Mouse (Mus musculus) cerebellum, postnatal 25 days (tissue): ENCODE results near the gene Ppan.

ENCODE experiments used
- DNase-seq, 2 experiments: peaks; one replicate each; pipeline ENCODE4 v3.0.0; 2021; ENCODE audit warnings: mixed read lengths in 2 of 2

Ppan gene

GRCm38 (mm10) chr9:20887704-20888385 lies at the start of gene Ppan:
Ppan (plus strand) TSS chr9:20888175.
- peak; percentile 95 to 97 for DNase-seq

- peak; percentile 8 to 42 for DNase-seq
Measured at GRCm38 (mm10) chr9:20838931-20839330, 49.0 kb upstream of the Ppan start.

GRCm38 (mm10) chr9:20842211-20842610 lies 45.8 kb upstream of the Ppan start:
- DNase-seq, result no peak

- DNase-seq, result peak in 1 of 2 experiments; percentile 20
Measured at GRCm38 (mm10) chr9:20842670-20843069, 45.3 kb upstream of the Ppan start.

GRCm38 (mm10) chr9:20850179-20850578 lies 37.8 kb upstream of the Ppan start:
- DNase-seq, result no peak

GRCm38 (mm10) chr9:20857131-20857530 lies 30.8 kb upstream of the Ppan start:
- DNase-seq, result no peak

GRCm38 (mm10) chr9:20859926-20860325 lies 28.0 kb upstream of the Ppan start:
- no peak for DNase-seq

GRCm38 (mm10) chr9:20861821-20862220 lies 26.2 kb upstream of the Ppan start:
- DNase-seq, result peak; percentile 11 to 38

- no peak for DNase-seq
Measured at GRCm38 (mm10) chr9:20862225-20862624, 25.8 kb upstream of the Ppan start.

GRCm38 (mm10) chr9:20866879-20867278 lies 21.1 kb upstream of the Ppan start:
- DNase-seq, result no peak

GRCm38 (mm10) chr9:20868448-20869001 lies 19.4 kb upstream of the Ppan start, which contains the start of gene A230050P20Rik:
A230050P20Rik (plus strand) TSS chr9:20868642.
- DNase-seq, result peak; percentile 69 to 80

- peak in 1 of 2 experiments; percentile 22 for DNase-seq
Measured at GRCm38 (mm10) chr9:20869246-20869645, 18.7 kb upstream of the Ppan start.

GRCm38 (mm10) chr9:20870211-20871173 lies 17.5 kb upstream of the Ppan start:
- peak; percentile 8 to 22 for DNase-seq

- peak in 1 of 2 experiments; percentile 14 for DNase-seq
Measured at GRCm38 (mm10) chr9:20872991-20873390, 15.0 kb upstream of the Ppan start.

GRCm38 (mm10) chr9:20873521-20873920 lies 14.5 kb upstream of the Ppan start:
- DNase-seq, result no peak

GRCm38 (mm10) chr9:20875021-20875790 lies 12.8 kb upstream of the Ppan start:
- DNase-seq, result peak in 1 of 2 experiments; percentile 16

GRCm38 (mm10) chr9:20876318-20877117 lies 11.5 kb upstream of the Ppan start:
- DNase-seq, result peak in 1 of 2 experiments; percentile 33

GRCm38 (mm10) chr9:20877118-20878040 lies 10.6 kb upstream of the Ppan start:
- DNase-seq, result no peak

- DNase-seq, result peak; percentile 100
Measured at GRCm38 (mm10) chr9:20878041-20878709, 9.8 kb upstream of the Ppan start.

- peak in 1 of 2 experiments; percentile 66 for DNase-seq
Measured at GRCm38 (mm10) chr9:20878710-20879065, 9.3 kb upstream of the Ppan start.
